Mouse (Mus musculus): ENCODE results near the gene Smbd1. TPM values are rescaled to one million over a fixed set of nuclear protein-coding genes. Genes with fewer than 3 reads are reported as not detected.

Gene Smbd1
- polyA plus RNA-seq, 2 experiments, result 0.07 TPM; not detected in 1

DNA sequence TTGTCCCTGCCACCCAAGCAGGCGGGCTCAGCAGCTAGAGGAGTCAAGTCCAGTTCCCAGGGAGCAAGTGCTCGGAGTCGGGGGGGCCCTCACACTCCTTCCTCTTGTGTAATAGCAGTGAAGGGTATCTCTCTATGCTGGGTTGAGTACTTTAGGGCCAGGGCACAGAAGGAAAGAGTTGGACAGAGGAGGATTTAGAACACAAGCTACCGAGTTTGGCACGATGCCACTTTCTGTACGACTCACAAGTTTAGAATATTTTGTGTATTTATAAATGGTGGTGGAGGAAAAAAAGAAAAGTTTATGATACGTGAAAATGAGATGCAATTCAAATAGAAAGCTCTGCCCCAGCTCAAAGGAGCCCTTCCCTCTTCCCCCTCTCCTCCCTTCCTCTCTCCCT is 5.1 kb downstream of the Smbd1 start:
- no peaks in the 10 kb centered on the region for H3K27me3 ChIP-seq (ENCODE audit: control insufficient read depth, insufficient read depth, low read length)
- DNase-seq (ENCODE audit: low read depth in 3 of 3, low spot score in 3 of 3) (no peak), ATAC-seq (ENCODE audit: insufficient read depth) (no peak)
- H3K9me3 ChIP-seq (ENCODE audit: control insufficient read depth, low read length), result no peaks in the 10 kb centered on the region
- H3K9ac ChIP-seq (replicated peaks), result no peak overlapping the region
- 54% methylated on average over 7 of the region's 7 CpGs for WGBS (ENCODE audit: insufficient replicate concordance)
- H3K36me3 ChIP-seq (replicated peaks; ENCODE audit: control insufficient read depth, insufficient read depth, low read depth), result no peaks in the 10 kb centered on the region
- H3K4me3 ChIP-seq (ENCODE audit: insufficient read depth in 1 of 2, low read depth in 2 of 2, low read length in 2 of 2), result no peak overlapping the region
- 0 out of 4 replicates have a peak, but pooled peaks cover 0 to 7% of the 10 kb centered on the region in 2 experiments for H3K4me1 ChIP-seq (replicated peaks; ENCODE audit: control insufficient read depth in 2 of 2, insufficient read depth in 2 of 2, low read length in 1 of 2)
- H3K27ac ChIP-seq, result no peak overlapping the region
- TF ChIP-seq EP300 (IDR thresholded peaks at IDR 0.05; ENCODE audit: low read depth), result no peak
- no peak for TF ChIP-seq CTCF (IDR thresholded peaks at IDR 0.05; ENCODE audit: low read depth)
- H3K4me2 ChIP-seq (ENCODE audit: low read depth), result no peak overlapping the region

DNA sequence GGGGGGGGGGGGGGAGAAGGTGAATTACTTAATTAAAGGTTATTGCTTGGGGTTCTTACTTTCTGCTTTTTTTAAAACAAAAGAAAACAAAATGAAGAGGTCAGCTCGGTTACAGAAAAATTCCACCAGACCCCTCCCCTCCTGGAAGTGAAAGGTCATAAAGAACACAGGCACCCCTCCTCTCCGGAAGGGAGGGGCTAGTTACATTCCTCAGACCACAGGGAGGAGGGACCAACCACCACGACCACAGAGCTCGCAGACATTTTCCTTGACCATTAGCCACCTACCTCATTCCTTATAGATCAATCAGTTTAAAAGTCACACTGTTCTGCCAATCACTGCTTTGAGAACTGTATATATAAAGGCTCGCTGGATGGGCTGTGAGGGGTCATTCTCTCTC is 6.4 kb downstream of the Smbd1 start:
- H3K36me3 ChIP-seq (replicated peaks; ENCODE audit: control insufficient read depth, insufficient read depth, low read depth), result no peaks in the 10 kb centered on the region
- no peak for ATAC-seq (ENCODE audit: insufficient read depth)
- H3K27ac ChIP-seq, result no peak overlapping the region
- H3K4me2 ChIP-seq (ENCODE audit: low read depth), result no peak overlapping the region
- no peak for TF ChIP-seq CTCF (IDR thresholded peaks at IDR 0.05; ENCODE audit: low read depth)
- TF ChIP-seq EP300 (IDR thresholded peaks at IDR 0.05; ENCODE audit: low read depth), result no peak
- no peaks in the 10 kb centered on the region for H3K27me3 ChIP-seq (ENCODE audit: control insufficient read depth, insufficient read depth, low read length)
- 24% methylated on average over 5 of the region's 5 CpGs for WGBS (ENCODE audit: insufficient replicate concordance)
- no peak overlapping the region for H3K4me3 ChIP-seq (ENCODE audit: insufficient read depth in 1 of 2, low read depth in 2 of 2, low read length in 2 of 2)
- H3K9me3 ChIP-seq (ENCODE audit: control insufficient read depth, low read length), result no peaks in the 10 kb centered on the region
- 0 out of 4 replicates have a peak, but pooled peaks cover 0 to 7% of the 10 kb centered on the region in 2 experiments for H3K4me1 ChIP-seq (replicated peaks; ENCODE audit: control insufficient read depth in 2 of 2, insufficient read depth in 2 of 2, low read length in 1 of 2)
- no peak overlapping the region for H3K9ac ChIP-seq (replicated peaks)
- DNase-seq (ENCODE audit: low read depth in 3 of 3, low spot score in 3 of 3), result no peak

DNA sequence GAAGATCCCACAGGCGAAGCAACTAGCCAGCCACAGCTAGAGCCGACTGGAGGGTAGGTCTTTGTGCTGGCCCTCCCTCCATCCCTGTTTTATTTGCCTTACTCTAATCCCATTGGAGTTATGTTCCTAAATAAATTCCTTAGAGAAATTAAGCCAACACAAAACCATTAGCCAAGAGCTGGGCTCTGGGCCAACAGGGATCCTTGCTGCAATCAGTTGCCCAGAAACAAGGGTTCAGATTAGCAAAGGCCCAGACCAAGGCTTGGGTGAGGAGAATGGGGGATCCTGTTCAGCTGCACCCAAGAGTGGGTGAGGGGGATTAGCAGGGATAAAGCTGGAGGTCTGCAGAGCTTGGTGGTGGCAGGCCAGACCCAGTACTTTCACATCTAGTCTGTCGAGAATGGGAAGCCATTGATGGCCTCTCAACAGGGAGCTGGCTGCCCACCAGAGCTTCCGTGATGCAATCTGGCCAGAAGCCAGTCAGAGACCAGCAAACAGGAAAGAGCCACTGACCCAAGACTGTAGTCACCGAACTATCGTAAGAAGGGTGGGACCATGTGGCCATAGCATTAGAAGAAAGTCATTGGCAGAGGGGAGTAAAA is 6.9 kb downstream of the Smbd1 start:
- no peak overlapping the region for H3K4me2 ChIP-seq (ENCODE audit: low read depth)
- ATAC-seq (ENCODE audit: insufficient read depth) (no peak), DNase-seq (ENCODE audit: low read depth in 3 of 3, low spot score in 3 of 3) (no peak)
- H3K9me3 ChIP-seq (ENCODE audit: control insufficient read depth, low read length), result no peaks in the 10 kb centered on the region
- WGBS (ENCODE audit: insufficient replicate concordance), result 35% methylated on average over 6 of the region's 6 CpGs
- H3K27me3 ChIP-seq (ENCODE audit: control insufficient read depth, insufficient read depth, low read length), result no peaks in the 10 kb centered on the region
- no peak overlapping the region for H3K4me3 ChIP-seq (ENCODE audit: insufficient read depth in 1 of 2, low read depth in 2 of 2, low read length in 2 of 2)
- no peak overlapping the region for H3K27ac ChIP-seq
- H3K9ac ChIP-seq (replicated peaks), result no peak overlapping the region
- 0 out of 4 replicates have a peak, but pooled peaks cover 0 to 7% of the 10 kb centered on the region in 2 experiments for H3K4me1 ChIP-seq (replicated peaks; ENCODE audit: control insufficient read depth in 2 of 2, insufficient read depth in 2 of 2, low read length in 1 of 2)
- no peak for TF ChIP-seq EP300 (IDR thresholded peaks at IDR 0.05; ENCODE audit: low read depth)
- no peaks in the 10 kb centered on the region for H3K36me3 ChIP-seq (replicated peaks; ENCODE audit: control insufficient read depth, insufficient read depth, low read depth)

DNA sequence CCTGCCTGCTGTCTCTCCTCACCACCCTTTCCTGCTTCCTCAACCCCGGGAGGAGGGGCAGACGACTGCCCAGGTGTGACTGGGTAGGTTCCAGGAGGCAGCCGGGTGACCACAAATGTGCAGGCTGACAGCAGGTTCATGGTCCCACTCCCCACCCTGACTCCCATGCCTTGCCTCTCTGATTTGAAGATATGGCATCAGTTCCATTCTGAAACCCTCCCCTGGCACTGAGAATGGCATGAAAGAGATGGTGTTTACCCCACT is 12.9 kb downstream of the Smbd1 start, which contains the start of gene Muc20:
Muc20 (minus strand) TSS at position 10 of the 264 bp plus-strand sequence.
- Histone ChIP-seq H3K9ac (replicated peaks) (no peak within 1 kb of the TSS), H3K4me3 (ENCODE audit: insufficient read depth in 1 of 2, low read depth in 2 of 2, low read length in 2 of 2) (no peak within 1 kb of the TSS), H3K27me3 (ENCODE audit: control insufficient read depth, insufficient read depth, low read length) (no peaks in the 10 kb centered on the region), H3K4me1 (replicated peaks; ENCODE audit: control insufficient read depth in 2 of 2, insufficient read depth in 2 of 2, low read length in 1 of 2) (no peaks in the 10 kb centered on the region), H3K36me3 (replicated peaks; ENCODE audit: control insufficient read depth, insufficient read depth, low read depth) (no peaks in the 10 kb centered on the region), H3K4me2 (ENCODE audit: low read depth) (no peak within 1 kb of the TSS), H3K9me3 (ENCODE audit: control insufficient read depth, low read length) (no peaks in the 10 kb centered on the region), H3K27ac (no peak within 1 kb of the TSS)
- no peak for ATAC-seq (ENCODE audit: insufficient read depth)
- WGBS (ENCODE audit: insufficient replicate concordance), result 56% methylated on average over 3 of the region's 3 CpGs
- no peak for TF ChIP-seq CTCF (IDR thresholded peaks at IDR 0.05; ENCODE audit: low read depth)
- no peak for TF ChIP-seq EP300 (IDR thresholded peaks at IDR 0.05; ENCODE audit: low read depth)
- no peak for DNase-seq (ENCODE audit: low read depth in 3 of 3, low spot score in 3 of 3)

DNA sequence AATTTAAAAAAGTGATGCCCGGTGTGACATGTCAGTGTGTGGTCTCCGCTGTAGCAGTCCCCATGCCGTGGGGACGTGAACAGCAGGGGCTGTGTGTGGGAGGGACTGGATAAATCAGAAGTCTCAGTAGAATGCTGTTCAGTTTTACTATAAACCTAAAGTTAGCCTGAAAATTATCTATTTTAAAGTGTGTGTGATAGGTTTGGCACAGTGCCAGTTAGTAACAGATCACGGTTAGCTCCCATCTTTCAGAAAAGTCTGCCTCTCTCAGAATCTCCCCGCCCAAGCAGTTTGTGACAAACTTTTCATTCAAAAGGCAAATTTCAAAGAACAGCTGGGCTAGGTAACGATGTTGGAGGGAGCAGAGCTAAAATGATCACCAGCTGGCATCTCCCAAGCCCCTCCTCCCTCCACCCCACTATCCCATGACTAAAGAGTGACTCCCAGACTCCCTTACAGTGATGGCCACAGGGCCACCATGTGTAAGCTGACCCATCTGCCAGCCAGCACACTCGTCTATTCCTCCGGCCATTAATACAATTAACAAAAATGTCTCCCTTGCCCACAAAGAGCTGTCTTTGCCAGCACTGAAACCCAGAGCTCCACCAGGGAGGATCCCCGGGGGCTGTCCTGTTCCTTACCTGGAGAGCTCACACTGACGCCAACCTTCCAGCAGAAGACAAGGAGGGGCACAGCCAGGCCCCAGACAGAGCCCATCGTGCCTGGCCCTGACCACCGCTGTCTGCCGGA is 13.4 kb downstream of the Smbd1 start:
- Histone ChIP-seq H3K27me3 (ENCODE audit: control insufficient read depth, insufficient read depth, low read length) (no peaks in the 10 kb centered on the region), H3K4me1 (replicated peaks; ENCODE audit: control insufficient read depth in 2 of 2, insufficient read depth in 2 of 2, low read length in 1 of 2) (no peaks in the 10 kb centered on the region), H3K36me3 (replicated peaks; ENCODE audit: control insufficient read depth, insufficient read depth, low read depth) (no peaks in the 10 kb centered on the region), H3K9ac (replicated peaks) (no peak overlapping the region), H3K4me2 (ENCODE audit: low read depth) (no peak overlapping the region), H3K4me3 (ENCODE audit: insufficient read depth in 1 of 2, low read depth in 2 of 2, low read length in 2 of 2) (no peak overlapping the region), H3K27ac (no peak overlapping the region), H3K9me3 (ENCODE audit: control insufficient read depth, low read length) (no peaks in the 10 kb centered on the region)
- no peak for ATAC-seq (ENCODE audit: insufficient read depth)
- TF ChIP-seq EP300 (IDR thresholded peaks at IDR 0.05; ENCODE audit: low read depth) (no peak), CTCF (IDR thresholded peaks at IDR 0.05; ENCODE audit: low read depth) (no peak)
- DNase-seq (ENCODE audit: low read depth in 3 of 3, low spot score in 3 of 3), result no peak
- 52% methylated on average over 14 of the region's 14 CpGs for WGBS (ENCODE audit: insufficient replicate concordance)
